Comparison of ENCODE assay signal across 1 mouse cellular context in genomic region chr3:51333234-51333889, GRCm38 (mm10).
A peak's percentile ranks its signal among the peaks of the same experiment; 100 is the strongest.
TF ChIP-seq lines count a peak whose summit lies in the region.

No protein-coding gene starts in this region.

TF ChIP-seq in CH12.LX, 34 proteins besides CTCF, POLR2A, EP300 and RAD21 (continued from another document):
- TF ChIP-seq RCOR1 (conservative IDR thresholded peaks at IDR 0.05; ENCODE audit: low read depth, low read length) = no peak
- no peak for TF ChIP-seq NRF1 (IDR thresholded peaks at IDR 0.05; ENCODE audit: low read depth, low read length)
- no peak for TF ChIP-seq ZMIZ1 (IDR thresholded peaks at IDR 0.05; ENCODE audit: low read depth, low read length)
- TF ChIP-seq CHD1 (IDR thresholded peaks at IDR 0.05; ENCODE audit: low read depth, low read length) = no peak
- TF ChIP-seq MYC (IDR thresholded peaks at IDR 0.05; ENCODE audit: low read depth, low read length) = peak; percentile 85
- TF ChIP-seq NELFE (IDR thresholded peaks at IDR 0.05; ENCODE audit: low read depth, low read length) = no peak
- TF ChIP-seq ETS1 (conservative IDR thresholded peaks at IDR 0.05; ENCODE audit: low read depth, low read length) = peak; percentile 95
